Mouse (Mus musculus): ENCODE results near the gene Fam166b. TPM values are rescaled to one million over a fixed set of nuclear protein-coding genes. Genes with fewer than 3 reads are reported as not detected.

Fam166b gene
- polyA plus RNA-seq, 1 experiment from 2014 or later = 0.52 TPM

- H3K27me3 ChIP-seq (replicated peaks) = no peaks in the 10 kb centered on the region
- peak overlapping the region; percentile 85 for H3K9ac ChIP-seq
- peak overlapping the region; percentile 66 for H3K4me3 ChIP-seq
- H3K9me3 ChIP-seq = no peaks in the 10 kb centered on the region
- peaks cover 30% of the 10 kb centered on the region for H3K4me1 ChIP-seq
- 6% methylated on average over 25 of the region's 33 CpGs for WGBS
- H3K4me2 ChIP-seq = peak overlapping the region; percentile 80
- peak; percentile 85 for ATAC-seq (replicated peaks)
- peak overlapping the region; percentile 85 for H3K27ac ChIP-seq
- H3K36me3 ChIP-seq (replicated peaks) = no peaks in the 10 kb centered on the region
Measured at GRCm38 (mm10) chr4:43382155-43383020, 46.5 kb downstream of the Fam166b start.

GRCm38 (mm10) chr4:43381408-43382154 is 47.4 kb downstream of the Fam166b start, which contains the start of gene Rusc2:
TSS of gene Rusc2 (plus strand) at chr4:43381979.
- H3K9ac ChIP-seq = peak within 1 kb of the TSS; percentile 85
- no peaks in the 10 kb centered on the region for H3K36me3 ChIP-seq (replicated peaks)
- peak within 1 kb of the TSS; percentile 66 for H3K4me3 ChIP-seq
- peaks cover 30% of the 10 kb centered on the region for H3K4me1 ChIP-seq
- WGBS = under 1% methylated on average over 63 of the region's 63 CpGs
- H3K27me3 ChIP-seq (replicated peaks) = no peaks in the 10 kb centered on the region
- H3K27ac ChIP-seq = peak within 1 kb of the TSS; percentile 85
- no peaks in the 10 kb centered on the region for H3K9me3 ChIP-seq
- ATAC-seq (replicated peaks) = peak; percentile 94
- peak within 1 kb of the TSS; percentile 80 for H3K4me2 ChIP-seq

- peak overlapping the region; percentile 80 for H3K4me2 ChIP-seq
- H3K27me3 ChIP-seq (replicated peaks) = no peaks in the 10 kb centered on the region
- H3K27ac ChIP-seq = 0 out of 2 replicates have a peak overlapping the region, but pooled peaks have one; percentile 85
- no peaks in the 10 kb centered on the region for H3K36me3 ChIP-seq (replicated peaks)
- no peaks in the 10 kb centered on the region for H3K9me3 ChIP-seq
- H3K4me3 ChIP-seq = peak overlapping the region; percentile 66
- ATAC-seq (replicated peaks) = peak; percentile 9; the same call in 1 of the 2 replicates
- WGBS = 56% methylated on average over 10 of the region's 10 CpGs
- H3K4me1 ChIP-seq = peaks cover 30% of the 10 kb centered on the region
- peak overlapping the region; percentile 85 for H3K9ac ChIP-seq
Measured at GRCm38 (mm10) chr4:43380951-43381350, 48.0 kb downstream of the Fam166b start.

GRCm38 (mm10) chr4:43379601-43380000 is 49.3 kb downstream of the Fam166b start:
- H3K4me1 ChIP-seq = peaks cover 27% of the 10 kb centered on the region
- no peak overlapping the region for H3K4me2 ChIP-seq
- 92% methylated on average over 6 of the region's 6 CpGs for WGBS
- H3K27me3 ChIP-seq (replicated peaks) = no peaks in the 10 kb centered on the region
- H3K27ac ChIP-seq = no peak overlapping the region
- no peak for ATAC-seq (replicated peaks)
- no peak overlapping the region for H3K4me3 ChIP-seq
- H3K9ac ChIP-seq = no peak overlapping the region
- H3K36me3 ChIP-seq (replicated peaks) = no peaks in the 10 kb centered on the region
- H3K9me3 ChIP-seq = no peaks in the 10 kb centered on the region

Other genes with a start within 250 kb of the Fam166b start
- gene Atp8b5, start 162.0 kb downstream of the Fam166b start, polyA plus RNA-seq (2015; fragmentation: Nextera tagmentation; extraction: Ambion mirVana) = 0.46 and 0.89 TPM in 2 replicates
- 104 and 107 TPM in 2 replicates for gene Rusc2, start 47.2 kb downstream of the Fam166b start, polyA plus RNA-seq (2015; fragmentation: Nextera tagmentation; extraction: Ambion mirVana)
- gene Tesk1, start 12.8 kb upstream of the Fam166b start, polyA plus RNA-seq (2015; fragmentation: Nextera tagmentation; extraction: Ambion mirVana) = 16.7 and 17.1 TPM in 2 replicates
- gene Cd72, start 25.5 kb upstream of the Fam166b start, polyA plus RNA-seq (2015; fragmentation: Nextera tagmentation; extraction: Ambion mirVana) = 6.0 and 6.6 TPM in 2 replicates
- gene Sit1, start 54.6 kb upstream of the Fam166b start, polyA plus RNA-seq (2015; fragmentation: Nextera tagmentation; extraction: Ambion mirVana) = not detected in 2 replicates
- gene Ccdc107, start 63.8 kb upstream of the Fam166b start, polyA plus RNA-seq (2015; fragmentation: Nextera tagmentation; extraction: Ambion mirVana) = 81.4 and 82.8 TPM in 2 replicates
- gene Arhgef39, start 70.6 kb upstream of the Fam166b start, polyA plus RNA-seq (2015; fragmentation: Nextera tagmentation; extraction: Ambion mirVana) = 6.2 and 7.0 TPM in 2 replicates
- gene Car9, start 77.8 kb upstream of the Fam166b start, polyA plus RNA-seq (2015; fragmentation: Nextera tagmentation; extraction: Ambion mirVana) = 0.32 and 0.49 TPM in 2 replicates
- gene Tpm2, start 94.6 kb upstream of the Fam166b start, polyA plus RNA-seq (2015; fragmentation: Nextera tagmentation; extraction: Ambion mirVana) = 9.8 and 10.7 TPM in 2 replicates
- 82.7 and 94.0 TPM in 2 replicates for gene Creb3, start 133.2 kb upstream of the Fam166b start, polyA plus RNA-seq (2015; fragmentation: Nextera tagmentation; extraction: Ambion mirVana)
- 58.8 and 61.0 TPM in 2 replicates for gene Tln1, start 133.6 kb upstream of the Fam166b start, polyA plus RNA-seq (2015; fragmentation: Nextera tagmentation; extraction: Ambion mirVana)
- gene Rgp1, start 149.6 kb upstream of the Fam166b start, polyA plus RNA-seq (2015; fragmentation: Nextera tagmentation; extraction: Ambion mirVana) = 24.8 and 25.7 TPM in 2 replicates
- 67.9 and 71.0 TPM in 2 replicates for gene Gba2, start 149.7 kb upstream of the Fam166b start, polyA plus RNA-seq (2015; fragmentation: Nextera tagmentation; extraction: Ambion mirVana)
- gene Msmp, start 155.4 kb upstream of the Fam166b start, polyA plus RNA-seq (2015; fragmentation: Nextera tagmentation; extraction: Ambion mirVana) = 1.3 and 1.9 TPM in 2 replicates
- 12.8 and 16.0 TPM in 2 replicates for gene Npr2, start 202.8 kb upstream of the Fam166b start, polyA plus RNA-seq (2015; fragmentation: Nextera tagmentation; extraction: Ambion mirVana)
- gene Spag8, start 224.5 kb upstream of the Fam166b start, polyA plus RNA-seq (2015; fragmentation: Nextera tagmentation; extraction: Ambion mirVana) = 7.7 and 8.9 TPM in 2 replicates
- gene Hint2, start 227.3 kb upstream of the Fam166b start, polyA plus RNA-seq (2015; fragmentation: Nextera tagmentation; extraction: Ambion mirVana) = 64.9 and 65.5 TPM in 2 replicates
- 15.7 and 17.7 TPM in 2 replicates for gene Tmem8b, start 239.8 kb upstream of the Fam166b start, polyA plus RNA-seq (2015; fragmentation: Nextera tagmentation; extraction: Ambion mirVana)
- 1.3 and 1.6 TPM in 2 replicates for gene Fam221b, start 240.0 kb upstream of the Fam166b start, polyA plus RNA-seq (2015; fragmentation: Nextera tagmentation; extraction: Ambion mirVana)

Data from midbrain, embryonic 15.5 days (tissue).